In the genomic region with DNA sequence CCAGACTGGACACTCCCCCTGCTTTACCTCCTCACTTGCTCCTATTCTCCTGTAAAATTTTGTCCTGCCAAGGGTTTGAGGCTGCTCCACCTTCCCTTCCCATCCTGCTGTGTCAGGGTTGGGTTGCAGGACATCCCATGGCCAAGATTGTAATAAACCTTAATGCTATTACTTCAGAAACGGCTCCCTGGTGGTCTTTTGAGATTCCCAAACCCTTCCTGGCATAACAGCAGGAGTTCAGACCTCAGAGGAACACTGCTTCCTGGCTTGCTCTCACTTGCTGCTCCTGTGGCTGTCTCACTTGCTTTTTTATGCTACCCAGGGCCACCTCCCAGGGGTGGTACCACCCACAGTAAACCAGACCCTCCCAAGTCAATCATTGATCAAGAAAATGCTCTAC, we compare ENCODE assay signal across 28 mouse cellular contexts. TPM values are rescaled to one million over a fixed set of nuclear protein-coding genes. Genes with fewer than 3 reads are reported as not detected.
"Had no signal": no experiment of that assay in that cellular context is flagged by ENCODE, and none has a peak within 500 bp of the region (broad histone marks: within the 10 kb centered on the region; RNA-seq: fewer than 3 reads in every experiment).

No protein-coding gene starts in this region.

- DNase-seq: kidney, adult 18-20 months; kidney, adult 9 months; kidney, postnatal 14 days; layer of hippocampus, adult 9-11 months; left cerebral cortex, postnatal 4 days; lung, adult 18-20 months; lung, postnatal 10 days; lung, postnatal 36 days; thymus, adult 18-20 months; thymus, postnatal 36 days had no signal

- H3K27me3 ChIP-seq: limb, embryonic 12.5 days; limb, embryonic 15.5 days; lung, embryonic 15.5 days; midbrain, embryonic 13.5 days; neural tube, embryonic 13.5 days had no signal

- ATAC-seq: intestine, embryonic 16.5 days; midbrain, embryonic 13.5 days; midbrain, embryonic 16.5 days had no signal

- H3K4me1 ChIP-seq: megakaryocyte, embryonic 14.5 days had no signal

- H3K27ac ChIP-seq: layer of hippocampus, adult 2 months; left cerebral cortex, adult 2 months; limb, embryonic 12.5 days; limb, embryonic 15.5 days; lung, embryonic 15.5 days; midbrain, embryonic 10.5 days; midbrain, embryonic 13.5 days; neural tube, embryonic 13.5 days had no signal

- H3K36me3 ChIP-seq: limb, embryonic 12.5 days; limb, embryonic 15.5 days; lung, embryonic 15.5 days; midbrain, embryonic 10.5 days; midbrain, embryonic 13.5 days; neural tube, embryonic 13.5 days had no signal

- H3K4me3 ChIP-seq: layer of hippocampus, adult 2 months; left cerebral cortex, adult 2 months; limb, embryonic 12.5 days; limb, embryonic 15.5 days; lung, embryonic 15.5 days; megakaryocyte, embryonic 14.5 days; midbrain, embryonic 10.5 days; midbrain, embryonic 13.5 days; myocyte; neural tube, embryonic 13.5 days had no signal

- H3K9ac ChIP-seq: limb, embryonic 12.5 days; limb, embryonic 15.5 days; lung, embryonic 15.5 days; midbrain, embryonic 13.5 days; neural tube, embryonic 13.5 days had no signal

- H3K9me3 ChIP-seq: limb, embryonic 12.5 days; limb, embryonic 15.5 days; lung, embryonic 15.5 days; midbrain, embryonic 10.5 days; midbrain, embryonic 13.5 days; neural tube, embryonic 13.5 days had no signal

- H3K4me2 ChIP-seq: limb, embryonic 12.5 days; limb, embryonic 15.5 days; lung, embryonic 15.5 days; midbrain, embryonic 13.5 days; neural tube, embryonic 13.5 days had no signal

RNA-seq across cellular contexts. Expression of gene Mb, which starts 1.7 kb away (rescaled TPM):
- total RNA-seq: left cerebral cortex, postnatal 10 days; left cerebral cortex, postnatal 4 days; monocyte, adult 5-6 weeks; neutrophil, adult 5-6 weeks had no signal
- polyA plus RNA-seq: midbrain, embryonic 13.5 days; small intestine, adult 2 months had no signal

RNA-seq across cellular contexts. Expression of gene Apol6, which starts 7.6 kb away (rescaled TPM):
- total RNA-seq: layer of hippocampus, adult 2 months; layer of hippocampus, postnatal 25 days; left cerebral cortex, postnatal 4 days; monocyte, adult 5-6 weeks; neutrophil, adult 5-6 weeks had no signal
- polyA plus RNA-seq: kidney, embryonic 16.5 days; limb, embryonic 12.5 days; lung, embryonic 15.5 days; midbrain, embryonic 10.5 days; midbrain, embryonic 13.5 days; midbrain, embryonic 16.5 days; neural tube, embryonic 13.5 days had no signal
